Mouse (Mus musculus) limb, embryonic 13.5 days (tissue): ENCODE data around the gene C8g. TPM values are rescaled to one million over a fixed set of nuclear protein-coding genes. Genes with fewer than 3 reads are reported as not detected.

ENCODE experiments used
- ATAC-seq: fragments of 200-750 bp; cut with Nextera tagmentation; 2 replicates; pipeline ENCODE4 v1.8.0; 2017; ENCODE audit warnings: low read depth, moderate number of reproducible peaks, moderate TSS enrichment; ENCODE audit not compliant: low FRiP score
- H3K27ac ChIP-seq: fragments of 300-500 bp; sonication (generic); 2 replicates; pipeline ENCODE4 v1.5.1; 2015; ENCODE audit warnings: inconsistent platforms, mild to moderate bottlenecking, moderate library complexity
- H3K27me3 ChIP-seq: fragments of 300-500 bp; sonication (generic); 2 replicates; pipeline ENCODE4 v1.6.1; 2015; ENCODE audit warnings: mild to moderate bottlenecking, inconsistent platforms
- H3K36me3 ChIP-seq: fragments of 300-500 bp; sonication (generic); 2 replicates; pipeline ENCODE4 v1.6.1; 2015; ENCODE audit warnings: inconsistent platforms, mild to moderate bottlenecking, moderate library complexity
- H3K4me1 ChIP-seq: fragments of 300-500 bp; sonication (generic); 2 replicates; pipeline ENCODE4 v1.6.1; 2015; ENCODE audit warnings: inconsistent platforms
- H3K4me2 ChIP-seq: fragments of 300-500 bp; sonication (generic); replicated peaks from 2 replicates; pipeline ENCODE4 v1.6.1; 2015; ENCODE audit warnings: inconsistent platforms, mild to moderate bottlenecking, moderate library complexity
- H3K4me3 ChIP-seq: fragments of 300-500 bp; sonication (generic); 2 replicates; pipeline ENCODE4 v1.5.1; 2015; ENCODE audit warnings: moderate library complexity, mild to moderate bottlenecking, inconsistent platforms
- H3K9ac ChIP-seq: fragments of 300-500 bp; sonication (generic); 2 replicates; pipeline ENCODE4 v1.6.1; 2015; ENCODE audit warnings: mild to moderate bottlenecking, inconsistent platforms
- H3K9me3 ChIP-seq: fragments of 300-500 bp; sonication (generic); 2 replicates; pipeline ENCODE4 v1.6.1; 2016; ENCODE audit warnings: inconsistent platforms
- WGBS: fragments of 180-500 bp; shearing (Covaris S2); methylation state at CpG from one replicate; pipeline ENCODE4 v1.1.7; 2015; 5-methylcytosine and 5-hydroxymethylcytosine counted together
- polyA plus RNA-seq: library from polyadenylated mRNA; unstranded; fragments of >200 nt; fragmentation: Nextera tagmentation; extraction: Ambion mirVana; gene quantifications from 2 replicates; pipeline ENCODE4 v1.2.1, GENCODE M21; 2015

The C8g gene
- polyA plus RNA-seq, 1 experiment from 2014 or later = 5.5 TPM

GRCm38 (mm10) chr2:25497846-25498575, 3.5 kb downstream of the C8g start:
- no peaks in the 10 kb centered on the region for H3K9me3 ChIP-seq
- 50% methylated on average over 6 of the region's 6 CpGs for WGBS
- H3K4me1 ChIP-seq = peaks cover 16% of the 10 kb centered on the region
- no peak for ATAC-seq
- peaks cover 9% of the 10 kb centered on the region for H3K36me3 ChIP-seq
- no peak overlapping the region for H3K4me3 ChIP-seq
- no peaks in the 10 kb centered on the region for H3K27me3 ChIP-seq
- H3K9ac ChIP-seq = peak overlapping the region; percentile 39
- H3K4me2 ChIP-seq = no peak overlapping the region
- H3K27ac ChIP-seq = no peak overlapping the region

- Histone ChIP-seq H3K9ac (no peak overlapping the region), H3K36me3 (no peaks in the 10 kb centered on the region), H3K4me2 (no peak overlapping the region), H3K4me3 (no peak overlapping the region), H3K27me3 (no peaks in the 10 kb centered on the region), H3K4me1 (peaks cover 8% of the 10 kb centered on the region), H3K9me3 (no peaks in the 10 kb centered on the region), H3K27ac (no peak overlapping the region)
- 43% methylated on average over 4 of the region's 4 CpGs for WGBS
- ATAC-seq = no peak
Measured at GRCm38 (mm10) chr2:25496462-25496861, 5.1 kb downstream of the C8g start.

GRCm38 (mm10) chr2:25493476-25493961, 8.0 kb downstream of the C8g start, which contains the start of gene Lcn12:
Gene Lcn12, minus strand, starts transcription at chr2:25493911.
- no peaks in the 10 kb centered on the region for H3K36me3 ChIP-seq
- H3K9me3 ChIP-seq = no peaks in the 10 kb centered on the region
- no peak within 1 kb of the TSS for H3K27ac ChIP-seq
- no peak for ATAC-seq
- no peak within 1 kb of the TSS for H3K9ac ChIP-seq
- no peaks in the 10 kb centered on the region for H3K4me1 ChIP-seq
- no peak within 1 kb of the TSS for H3K4me3 ChIP-seq
- H3K27me3 ChIP-seq = no peaks in the 10 kb centered on the region
- no peak within 1 kb of the TSS for H3K4me2 ChIP-seq
- WGBS = 91% methylated on average over 5 of the region's 5 CpGs

- no peak for ATAC-seq
- H3K27ac ChIP-seq = no peak overlapping the region
- 79% methylated on average over 5 of the region's 5 CpGs for WGBS
- peaks cover 3% of the 10 kb centered on the region; the same call in 1 of the 2 replicates for H3K27me3 ChIP-seq
- no peak overlapping the region for H3K4me3 ChIP-seq
- H3K36me3 ChIP-seq = no peaks in the 10 kb centered on the region
- H3K9me3 ChIP-seq = no peaks in the 10 kb centered on the region
- no peak overlapping the region for H3K9ac ChIP-seq
- H3K4me2 ChIP-seq = no peak overlapping the region
- no peaks in the 10 kb centered on the region for H3K4me1 ChIP-seq
Measured at GRCm38 (mm10) chr2:25492988-25493387, 8.5 kb downstream of the C8g start.

- Histone ChIP-seq H3K27ac (no peak overlapping the region), H3K9ac (no peak overlapping the region), H3K27me3 (peaks cover 4% of the 10 kb centered on the region; the same call in 1 of the 2 replicates), H3K4me1 (no peaks in the 10 kb centered on the region), H3K9me3 (no peaks in the 10 kb centered on the region), H3K4me3 (no peak overlapping the region), H3K36me3 (no peaks in the 10 kb centered on the region), H3K4me2 (no peak overlapping the region)
- WGBS = 77% methylated on average over 7 of the region's 7 CpGs
- ATAC-seq = no peak
Measured at GRCm38 (mm10) chr2:25488671-25489068, 12.8 kb downstream of the C8g start.

GRCm38 (mm10) chr2:25487965-25488670, 13.4 kb downstream of the C8g start:
- no peak for ATAC-seq
- no peak overlapping the region for H3K4me2 ChIP-seq
- H3K27ac ChIP-seq = no peak overlapping the region
- H3K36me3 ChIP-seq = no peaks in the 10 kb centered on the region
- no peaks in the 10 kb centered on the region for H3K9me3 ChIP-seq
- no peak overlapping the region for H3K4me3 ChIP-seq
- no peaks in the 10 kb centered on the region for H3K4me1 ChIP-seq
- 77% methylated on average over 6 of the region's 6 CpGs for WGBS
- no peak overlapping the region for H3K9ac ChIP-seq
- H3K27me3 ChIP-seq = peaks cover 4% of the 10 kb centered on the region; the same call in 1 of the 2 replicates

GRCm38 (mm10) chr2:25484901-25485647, 16.4 kb downstream of the C8g start:
- 61% methylated on average over 11 of the region's 11 CpGs for WGBS
- Histone ChIP-seq H3K27ac (no peak overlapping the region), H3K4me3 (no peak overlapping the region), H3K36me3 (no peaks in the 10 kb centered on the region), H3K4me1 (no peaks in the 10 kb centered on the region), H3K9ac (no peak overlapping the region), H3K9me3 (no peaks in the 10 kb centered on the region), H3K4me2 (no peak overlapping the region), H3K27me3 (peaks cover 6% of the 10 kb centered on the region; the same call in 1 of the 2 replicates)
- ATAC-seq = no peak

GRCm38 (mm10) chr2:25482969-25483368, 18.6 kb downstream of the C8g start:
- WGBS = 32% methylated on average over 7 of the region's 7 CpGs
- no peak for ATAC-seq

GRCm38 (mm10) chr2:25480541-25480940, 21.0 kb downstream of the C8g start:
- H3K27ac ChIP-seq = no peak overlapping the region
- ATAC-seq = no peak
- no peak overlapping the region for H3K4me2 ChIP-seq
- no peaks in the 10 kb centered on the region for H3K36me3 ChIP-seq
- no peaks in the 10 kb centered on the region for H3K9me3 ChIP-seq
- H3K27me3 ChIP-seq = 0 out of 2 replicates have a peak, but pooled peaks cover 2% of the 10 kb centered on the region
- H3K9ac ChIP-seq = no peak overlapping the region
- H3K4me3 ChIP-seq = no peak overlapping the region
- no peaks in the 10 kb centered on the region for H3K4me1 ChIP-seq
- 82% methylated on average over 1 of the region's 1 CpGs for WGBS

More at GRCm38 (mm10) chr2:25482969-25483368, 18.6 kb downstream of the C8g start:
- H3K9me3 ChIP-seq = no peaks in the 10 kb centered on the region
- H3K9ac ChIP-seq = no peak overlapping the region
- H3K4me1 ChIP-seq = no peaks in the 10 kb centered on the region
- no peaks in the 10 kb centered on the region for H3K36me3 ChIP-seq
- H3K27ac ChIP-seq = no peak overlapping the region
- H3K4me3 ChIP-seq = no peak overlapping the region
- H3K4me2 ChIP-seq = no peak overlapping the region
- peaks cover 3% of the 10 kb centered on the region; the same call in 1 of the 2 replicates for H3K27me3 ChIP-seq

- Histone ChIP-seq H3K27me3 (0 out of 2 replicates have a peak, but pooled peaks cover 2% of the 10 kb centered on the region), H3K4me1 (no peaks in the 10 kb centered on the region), H3K4me2 (no peak overlapping the region), H3K27ac (no peak overlapping the region), H3K9me3 (no peaks in the 10 kb centered on the region), H3K36me3 (no peaks in the 10 kb centered on the region), H3K4me3 (no peak overlapping the region), H3K9ac (no peak overlapping the region)
- WGBS = 62% methylated on average over 10 of the region's 10 CpGs
- no peak for ATAC-seq
Measured at GRCm38 (mm10) chr2:25479551-25480311, 21.8 kb downstream of the C8g start.

GRCm38 (mm10) chr2:25477967-25478675, 23.4 kb downstream of the C8g start:
- WGBS = 77% methylated on average over 3 of the region's 3 CpGs
- no peak overlapping the region for H3K27ac ChIP-seq
- no peaks in the 10 kb centered on the region for H3K36me3 ChIP-seq
- H3K9me3 ChIP-seq = no peaks in the 10 kb centered on the region
- H3K4me2 ChIP-seq = no peak overlapping the region
- ATAC-seq = no peak
- no peaks in the 10 kb centered on the region for H3K4me1 ChIP-seq
- H3K9ac ChIP-seq = no peak overlapping the region
- H3K27me3 ChIP-seq = 0 out of 2 replicates have a peak, but pooled peaks cover 2% of the 10 kb centered on the region
- no peak overlapping the region for H3K4me3 ChIP-seq
